Mouse (Mus musculus) gastrocnemius, postnatal 14 days (tissue): ENCODE data around the gene C1s1. TPM values are rescaled to one million over a fixed set of nuclear protein-coding genes. Genes with fewer than 3 reads are reported as not detected.
A peak's percentile ranks its signal among the peaks of the same experiment; 100 is the strongest.
"Not testable (repeated sequence)": the region's sequence is repeated elsewhere in the genome, so short reads cannot be mapped to it uniquely, and the experiment has no call there.

Experiments used
- DNase-seq: peaks from one replicate; pipeline ENCODE4 v3.0.0; 2021; ENCODE audit warnings: mixed read lengths
- intact Hi-C: fragments of 180-260 bp; cut with DNase I; formaldehyde crosslinking; loops from one replicate; pipeline ENCODE4 v1.15.1; 2025; ENCODE audit warnings: low total_unique reads
- total RNA-seq, 2 experiments: library from RNA; stranded (reverse); gene quantifications; 2 replicates each; pipeline ENCODE4 v1.2.3; 2021

Gene C1s1
- total RNA-seq, 2 experiments from 2014 or later: 31.6 to 40.4 TPM

DNA sequence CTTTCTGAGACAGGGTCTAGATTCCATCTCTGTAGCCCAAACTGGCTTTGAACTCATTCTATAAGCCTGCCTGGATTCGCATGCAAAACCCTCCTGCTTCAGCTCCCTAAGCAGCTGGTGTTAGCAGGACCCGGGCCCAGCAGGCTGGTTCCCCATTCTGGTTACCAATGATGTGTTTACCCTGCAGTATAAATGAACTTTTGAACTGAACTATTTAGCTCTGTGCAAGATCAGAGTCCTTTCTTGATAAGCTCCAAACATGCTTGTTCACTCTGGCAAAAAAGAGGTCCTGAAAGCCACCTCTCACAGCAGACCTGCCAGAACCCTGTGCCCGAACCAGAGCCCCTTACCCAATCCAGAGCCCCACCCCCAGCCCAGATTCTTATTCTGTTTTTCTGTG is 14.3 kb downstream of the C1s1 start:
- DNase-seq: no peak
- intact Hi-C loops: no loop called here

DNA sequence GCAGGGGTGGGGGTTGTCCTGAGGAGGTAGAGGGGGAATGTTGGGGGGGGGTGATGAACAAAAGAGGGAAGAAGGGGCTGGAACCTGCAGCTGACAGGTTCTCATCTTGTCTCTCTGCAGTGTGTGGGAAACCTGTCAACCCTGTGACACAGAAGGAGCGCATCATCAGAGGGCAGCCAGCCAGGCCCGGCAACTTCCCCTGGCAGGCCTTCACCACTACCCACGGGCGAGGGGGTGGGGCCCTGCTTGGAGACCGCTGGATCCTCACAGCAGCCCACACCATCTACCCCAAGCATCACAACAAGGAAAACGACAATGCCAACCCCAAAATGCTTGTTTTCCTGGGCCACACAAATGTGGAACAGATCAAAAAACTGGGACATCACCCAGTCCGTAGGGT is 20.1 kb downstream of the C1s1 start:
- intact Hi-C loops: not testable (repeated sequence)

GRCm38 (mm10) chr6:124517733-124518132 is 24.4 kb downstream of the C1s1 start:
- DNase-seq, intact Hi-C loops: not testable (repeated sequence)

More for the DNA sequence above, 20.1 kb downstream of the C1s1 start:
- DNase-seq: not testable (repeated sequence)

DNA sequence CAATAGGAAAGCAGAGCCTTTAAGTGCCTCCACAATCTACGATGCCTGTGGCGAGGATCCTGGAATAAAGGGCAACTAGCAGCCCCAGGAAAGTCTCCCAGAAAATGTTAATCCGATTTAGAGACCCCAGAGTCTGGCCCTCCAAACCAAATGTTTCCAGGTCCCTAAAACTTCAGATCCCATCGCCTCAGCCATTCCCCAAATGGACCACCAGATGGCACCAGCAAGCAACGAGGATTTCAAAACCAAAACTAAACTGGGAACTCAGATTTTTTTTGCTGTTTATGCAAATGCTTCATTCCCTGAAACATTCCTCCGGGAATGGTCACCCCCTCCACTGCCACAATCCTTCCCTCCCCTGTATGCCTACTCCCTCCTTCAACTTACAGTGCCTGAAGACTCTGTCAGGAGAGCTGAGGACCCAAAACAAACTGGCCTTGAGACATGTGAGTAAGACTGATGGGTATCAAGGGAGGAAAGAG is 29.8 kb downstream of the C1s1 start, which contains the start of gene C1ra:
Gene C1ra, plus strand, starts transcription at position 51 of the 482 bp plus-strand sequence.
- intact Hi-C loops: no loop called here
- peak; percentile 44 for DNase-seq

DNA sequence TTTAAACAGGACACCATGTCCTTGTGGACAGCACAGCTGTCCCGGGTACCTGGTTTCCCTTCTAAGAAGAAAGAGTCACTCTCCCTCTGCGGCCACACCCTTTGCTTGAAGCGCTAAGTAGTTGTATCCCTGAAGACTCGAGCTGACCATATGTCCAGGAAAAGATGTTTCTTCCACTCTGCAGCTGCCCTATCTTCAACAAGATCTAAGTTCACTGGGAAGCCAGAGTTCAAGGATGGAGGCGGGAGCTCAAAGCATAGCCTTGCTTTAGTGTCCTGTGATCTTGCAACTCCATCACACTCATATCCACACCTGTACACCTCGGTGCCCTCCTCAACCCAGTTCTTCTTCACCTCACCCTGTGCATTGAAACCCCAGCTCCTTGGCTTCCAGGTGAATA is 30.2 kb downstream of the C1s1 start:
- DNase-seq: no peak
- intact Hi-C loops: no loop called here

DNA sequence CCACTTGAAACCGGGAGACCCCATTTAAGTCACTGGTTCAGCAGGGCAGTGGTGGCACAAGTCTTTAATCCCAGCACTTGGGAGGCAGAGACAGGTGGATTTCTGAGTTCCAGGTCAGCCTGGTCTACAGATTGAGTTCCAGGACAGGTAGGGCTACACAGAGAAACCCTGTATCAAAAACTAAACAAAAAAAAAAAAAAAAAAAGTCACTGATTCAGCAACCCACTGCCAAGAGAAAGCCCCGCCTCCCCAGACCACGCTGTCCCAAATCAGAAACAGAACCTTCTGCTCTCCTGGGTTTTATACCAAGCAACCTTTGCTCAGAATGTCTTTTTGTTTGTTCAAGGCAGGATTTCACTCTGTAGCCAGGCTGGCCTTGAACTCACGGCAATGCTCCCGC is 33.0 kb downstream of the C1s1 start:
- DNase-seq, intact Hi-C loops: not testable (repeated sequence)

- intact Hi-C loops: no loop called here
- no peak for DNase-seq
Measured at GRCm38 (mm10) chr6:124508292-124508691, 33.9 kb downstream of the C1s1 start.

- intact Hi-C loops: no loop called here
Measured at GRCm38 (mm10) chr6:124506991-124507390, 35.2 kb downstream of the C1s1 start.

GRCm38 (mm10) chr6:124505028-124505427 is 37.1 kb downstream of the C1s1 start:
- intact Hi-C loops: no loop called here
- no peak for DNase-seq

More at GRCm38 (mm10) chr6:124506991-124507390, 35.2 kb downstream of the C1s1 start:
- DNase-seq: no peak

- no peak for DNase-seq
- intact Hi-C loops: no loop called here
Measured at GRCm38 (mm10) chr6:124502021-124502420, 40.1 kb downstream of the C1s1 start.

DNA sequence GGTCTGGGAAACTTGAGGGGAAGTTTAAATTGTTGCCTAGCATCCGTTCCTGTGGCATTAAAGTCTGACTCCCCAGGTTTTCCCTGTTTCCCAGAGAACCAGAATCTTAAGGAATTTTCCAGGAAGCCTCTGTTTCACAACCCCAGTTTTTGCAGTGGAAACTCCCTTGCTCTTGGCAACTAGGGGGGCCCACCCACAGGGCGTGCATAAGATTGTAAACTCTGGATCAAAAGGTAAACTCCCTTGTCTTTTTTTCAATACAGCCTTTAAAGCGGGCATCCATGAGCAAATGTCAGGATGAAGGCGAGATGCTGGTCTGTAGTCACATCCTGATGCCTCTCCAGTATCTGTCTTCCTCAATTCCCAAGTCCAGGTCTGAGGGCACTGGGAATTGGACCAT is 40.7 kb downstream of the C1s1 start:
- intact Hi-C loops: no loop called here
- peak; percentile 42 for DNase-seq

DNA sequence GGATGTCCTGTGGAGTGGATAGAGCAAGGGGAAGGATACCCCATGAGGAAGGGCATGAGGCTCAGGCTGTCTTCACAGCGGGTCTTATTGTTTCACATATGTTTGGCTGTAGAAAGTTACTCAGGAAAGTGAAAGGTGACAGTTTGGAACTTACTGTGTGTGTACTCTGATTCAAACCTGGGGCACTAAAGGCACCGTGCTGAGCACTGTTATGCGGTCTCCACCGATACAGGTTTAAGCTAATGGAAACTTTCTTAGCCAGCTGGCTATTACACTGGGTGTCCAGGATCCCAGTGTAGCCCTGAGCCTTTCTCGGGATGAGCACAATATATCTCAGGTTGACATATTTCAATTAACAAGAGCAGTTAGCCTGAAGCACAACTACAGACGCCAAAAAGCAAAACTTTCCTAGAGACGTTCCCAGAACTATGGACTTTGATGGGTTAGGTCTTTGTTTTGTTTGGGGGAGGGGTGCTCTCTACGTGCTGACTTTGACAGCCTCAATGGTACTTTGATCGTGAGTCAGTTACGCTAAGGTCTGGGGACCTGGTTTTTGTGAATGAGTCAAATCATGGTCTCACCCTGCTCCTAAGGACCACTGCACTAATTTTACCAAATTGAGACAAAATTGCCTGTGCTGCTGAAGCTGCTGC is 42.1 kb downstream of the C1s1 start:
- intact Hi-C loops: no loop called here
- DNase-seq: no peak

GRCm38 (mm10) chr6:124496054-124496453 is 46.1 kb downstream of the C1s1 start:
- DNase-seq: no peak
- intact Hi-C loops: no loop called here

DNA sequence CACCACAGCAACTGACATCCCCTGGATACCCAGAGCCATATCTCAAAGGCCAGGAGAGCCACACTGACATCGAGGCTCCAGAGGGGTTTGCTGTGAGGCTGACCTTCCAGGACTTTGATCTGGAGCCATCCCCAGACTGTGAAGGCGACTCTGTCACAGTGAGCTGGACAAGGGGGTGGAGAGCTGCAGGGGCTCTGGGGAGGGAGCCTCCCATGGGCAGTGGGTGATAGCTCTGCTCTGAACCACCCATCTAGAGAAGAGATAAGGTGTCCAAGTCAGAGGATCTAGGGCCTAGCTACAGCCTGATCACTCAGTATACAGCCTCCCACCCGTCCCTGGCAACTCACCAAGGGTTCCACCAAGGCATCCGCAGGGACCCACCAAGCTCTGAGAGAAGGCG is 48.3 kb downstream of the C1s1 start:
- intact Hi-C loops: no loop called here
- peak; percentile 38 for DNase-seq

GRCm38 (mm10) chr6:124492842-124493561 is 49.2 kb downstream of the C1s1 start, which contains the start of gene C1rl:
C1rl (plus strand) TSS chr6:124493113.
- intact Hi-C loops: no loop called here
- peak; percentile 83 for DNase-seq

GRCm38 (mm10) chr6:124491427-124491826 is 50.7 kb downstream of the C1s1 start:
- intact Hi-C loops: no loop called here

GRCm38 (mm10) chr6:124488952-124489351 is 53.2 kb downstream of the C1s1 start:
- intact Hi-C loops: no loop called here
- no peak for DNase-seq

More at GRCm38 (mm10) chr6:124491427-124491826, 50.7 kb downstream of the C1s1 start:
- DNase-seq: no peak

- no peak for DNase-seq
- intact Hi-C loops: no loop called here
Measured at GRCm38 (mm10) chr6:124487509-124487908, 54.6 kb downstream of the C1s1 start.

DNA sequence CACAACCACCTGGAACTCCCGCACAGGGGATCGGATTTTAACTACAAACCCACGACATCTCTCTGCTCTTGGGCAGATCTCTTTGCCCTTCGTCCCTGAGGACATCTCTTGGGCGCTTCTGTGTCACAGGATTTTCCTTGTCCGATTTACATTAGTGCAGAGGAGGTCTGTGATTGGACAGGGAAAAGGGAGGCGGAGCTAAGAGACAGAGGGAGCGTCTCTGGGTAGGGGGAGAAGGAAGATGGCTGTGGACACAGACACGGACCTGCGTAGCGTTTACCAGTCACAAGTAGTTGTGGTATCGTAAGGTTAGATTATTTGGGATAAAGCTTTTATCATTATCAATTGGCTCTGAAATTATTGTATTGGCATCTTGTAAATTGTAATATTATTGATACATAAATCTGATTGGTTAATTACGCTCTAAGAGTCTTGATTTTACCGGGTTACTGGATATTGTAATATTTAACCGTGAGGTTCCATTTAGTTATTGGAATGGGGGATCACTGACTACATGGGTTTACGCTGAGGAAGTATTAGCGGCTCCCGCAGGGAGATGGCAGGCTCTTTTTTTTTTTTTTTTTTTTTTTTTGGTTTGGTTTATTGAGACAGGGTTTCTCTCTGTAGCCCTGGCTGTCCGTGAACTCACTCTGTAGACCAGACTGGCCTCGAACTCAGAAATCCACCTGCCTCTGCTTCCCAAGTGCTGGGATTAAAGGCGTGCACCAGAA is 56.6 kb downstream of the C1s1 start:
- intact Hi-C loops: no loop called here
- no peak for DNase-seq

DNA sequence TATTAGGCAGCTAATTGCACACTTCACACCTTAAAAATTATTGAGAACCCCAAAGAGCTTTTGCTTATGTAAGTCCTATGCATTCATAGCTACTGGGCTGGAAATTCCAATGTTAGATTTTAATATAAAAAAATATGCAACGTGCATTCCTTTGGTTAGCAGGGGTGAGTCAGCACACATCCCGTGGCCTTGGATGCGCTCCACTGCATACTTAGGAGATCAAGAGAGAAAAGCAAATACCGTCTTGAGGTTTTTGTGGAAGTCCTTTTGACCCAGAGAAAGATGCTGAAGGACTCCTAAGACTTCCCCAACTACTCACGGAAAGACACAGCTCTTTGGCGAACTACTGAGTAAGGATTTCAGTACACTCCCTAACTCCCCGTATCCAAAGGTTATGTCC is 57.3 kb downstream of the C1s1 start:
- intact Hi-C loops: no loop called here
- DNase-seq: no peak
